Mouse (Mus musculus): ENCODE measurements at regions not wholly inside any gene's neighbourhood (a gene's known extent, or its start where the extent isn't known, plus 50 kb on each side); places are given as distances from the start of the nearest gene placed in this dataset.

GRCm38 (mm10) chr4:82167396-82167795 lies 538.2 kb downstream of the Nfib start:
- 80% methylated on average over 5 of the region's 5 CpGs for WGBS
- Histone ChIP-seq H3K27ac (no peak overlapping the region), H3K4me1 (ENCODE audit: control insufficient read depth, insufficient read depth, low read length) (peaks cover 3% of the 10 kb centered on the region), H3K79me2 (replicated peaks; ENCODE audit: control insufficient read depth, insufficient read depth, low read length) (no peaks in the 10 kb centered on the region), H3K4me3 (no peak overlapping the region), H3K36me3 (ENCODE audit: control insufficient read depth, insufficient read depth, low read length) (peaks cover 7% of the 10 kb centered on the region), H3K27me3 (ENCODE audit: control insufficient read depth, insufficient read depth, low read length) (no peaks in the 10 kb centered on the region), H3K9ac (ENCODE audit: low read depth, low read length) (no peak overlapping the region)
- no peak for TF ChIP-seq EP300 (IDR thresholded peaks at IDR 0.05; ENCODE audit: insufficient read depth, low read depth, low read length)
- TF ChIP-seq CTCF (IDR thresholded peaks at IDR 0.05), result no peak
- no peak for TF ChIP-seq POLR2A (IDR thresholded peaks at IDR 0.05; ENCODE audit: insufficient read depth, low read depth, low read length)
- DNase-seq, result no peak
- intact Hi-C loops (cut with DNase I), result no loop called here

DNA sequence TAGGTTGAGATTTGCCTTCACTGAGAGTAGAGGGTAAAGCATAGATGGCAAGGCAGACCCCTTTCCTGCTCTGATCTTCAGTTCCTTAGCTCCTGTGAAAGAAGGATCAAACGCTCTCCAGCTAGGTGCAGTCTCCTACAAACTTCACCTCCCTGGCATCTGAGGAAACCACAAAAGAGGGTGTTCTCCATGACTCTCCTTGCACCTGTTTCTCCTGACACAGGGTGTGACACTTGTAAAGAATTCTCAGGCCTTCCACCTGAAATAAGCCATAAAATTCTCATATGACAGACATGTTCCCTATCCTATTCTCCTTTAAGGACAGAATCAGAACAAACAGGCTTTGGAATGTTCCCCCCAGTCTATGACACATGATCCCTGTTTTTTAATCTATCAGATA lies 538.7 kb downstream of the Nfib start:
- TF ChIP-seq EP300 (IDR thresholded peaks at IDR 0.05; ENCODE audit: insufficient read depth, low read depth, low read length) (no peak), CTCF (IDR thresholded peaks at IDR 0.05) (no peak), POLR2A (IDR thresholded peaks at IDR 0.05; ENCODE audit: insufficient read depth, low read depth, low read length) (no peak)
- 94% methylated on average over 1 of the region's 1 CpGs for WGBS
- H3K4me3 ChIP-seq, result no peak overlapping the region
- peaks cover 3% of the 10 kb centered on the region for H3K4me1 ChIP-seq (ENCODE audit: control insufficient read depth, insufficient read depth, low read length)
- H3K27ac ChIP-seq, result no peak overlapping the region
- peaks cover 7% of the 10 kb centered on the region for H3K36me3 ChIP-seq (ENCODE audit: control insufficient read depth, insufficient read depth, low read length)
- no peak for DNase-seq
- no peaks in the 10 kb centered on the region for H3K79me2 ChIP-seq (replicated peaks; ENCODE audit: control insufficient read depth, insufficient read depth, low read length)
- no peak overlapping the region for H3K9ac ChIP-seq (ENCODE audit: low read depth, low read length)
- H3K27me3 ChIP-seq (ENCODE audit: control insufficient read depth, insufficient read depth, low read length), result no peaks in the 10 kb centered on the region
- intact Hi-C loops (cut with DNase I), result no loop called here

- Histone ChIP-seq H3K27ac (no peak overlapping the region), H3K9ac (ENCODE audit: low read depth, low read length) (no peak overlapping the region)
- intact Hi-C loops (cut with DNase I), result no loop called here
Observed at GRCm38 (mm10) chr4:82166087-82166486, 539.5 kb downstream of the Nfib start.

DNA sequence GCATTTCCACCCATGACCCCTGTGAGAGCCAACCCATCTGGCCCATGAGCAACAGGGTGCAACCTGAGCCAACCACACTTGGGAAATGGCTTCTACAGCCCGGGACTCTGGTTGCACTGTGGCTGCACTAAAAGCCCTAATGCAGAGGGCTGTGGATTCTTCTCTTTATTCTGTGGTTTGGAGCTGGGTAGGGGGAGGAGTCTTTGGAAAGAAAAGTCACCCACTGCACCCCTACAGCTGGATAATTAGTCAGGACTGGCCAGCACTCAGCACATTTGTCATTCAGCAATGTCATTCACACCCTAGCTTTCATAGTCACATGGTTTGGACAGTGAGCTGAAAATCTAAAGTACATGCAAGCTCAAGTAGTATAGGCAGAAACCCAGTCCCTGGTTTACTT lies 541.5 kb downstream of the Nfib start:
- Histone ChIP-seq H3K36me3 (ENCODE audit: control insufficient read depth, insufficient read depth, low read length) (peaks cover 7% of the 10 kb centered on the region), H3K4me3 (no peak overlapping the region), H3K79me2 (replicated peaks; ENCODE audit: control insufficient read depth, insufficient read depth, low read length) (no peaks in the 10 kb centered on the region), H3K9ac (ENCODE audit: low read depth, low read length) (no peak overlapping the region), H3K27me3 (ENCODE audit: control insufficient read depth, insufficient read depth, low read length) (no peaks in the 10 kb centered on the region), H3K4me1 (ENCODE audit: control insufficient read depth, insufficient read depth, low read length) (peaks cover 3% of the 10 kb centered on the region), H3K27ac (no peak overlapping the region)
- TF ChIP-seq CTCF (IDR thresholded peaks at IDR 0.05) (no peak), POLR2A (IDR thresholded peaks at IDR 0.05; ENCODE audit: insufficient read depth, low read depth, low read length) (no peak), EP300 (IDR thresholded peaks at IDR 0.05; ENCODE audit: insufficient read depth, low read depth, low read length) (no peak)
- 31% methylated on average over 1 of the region's 1 CpGs for WGBS
- intact Hi-C loops (cut with DNase I), result no loop called here
- DNase-seq, result peak in 1 of 2 experiments; percentile 29

More at GRCm38 (mm10) chr4:82166087-82166486, 539.5 kb downstream of the Nfib start:
- Histone ChIP-seq H3K4me3 (no peak overlapping the region), H3K4me1 (ENCODE audit: control insufficient read depth, insufficient read depth, low read length) (peaks cover 3% of the 10 kb centered on the region), H3K36me3 (ENCODE audit: control insufficient read depth, insufficient read depth, low read length) (peaks cover 7% of the 10 kb centered on the region), H3K27me3 (ENCODE audit: control insufficient read depth, insufficient read depth, low read length) (no peaks in the 10 kb centered on the region), H3K79me2 (replicated peaks; ENCODE audit: control insufficient read depth, insufficient read depth, low read length) (no peaks in the 10 kb centered on the region)
- WGBS, result 49% methylated on average over 6 of the region's 6 CpGs
- no peak for TF ChIP-seq CTCF (IDR thresholded peaks at IDR 0.05)
- no peak for TF ChIP-seq EP300 (IDR thresholded peaks at IDR 0.05; ENCODE audit: insufficient read depth, low read depth, low read length)
- TF ChIP-seq POLR2A (IDR thresholded peaks at IDR 0.05; ENCODE audit: insufficient read depth, low read depth, low read length), result no peak
- DNase-seq, result no peak

- TF ChIP-seq EP300 (IDR thresholded peaks at IDR 0.05; ENCODE audit: insufficient read depth, low read depth, low read length) (no peak), CTCF (IDR thresholded peaks at IDR 0.05) (no peak), POLR2A (IDR thresholded peaks at IDR 0.05; ENCODE audit: insufficient read depth, low read depth, low read length) (no peak)
- WGBS, result 72% methylated on average over 2 of the region's 2 CpGs
- Histone ChIP-seq H3K79me2 (replicated peaks; ENCODE audit: control insufficient read depth, insufficient read depth, low read length) (no peaks in the 10 kb centered on the region), H3K27me3 (ENCODE audit: control insufficient read depth, insufficient read depth, low read length) (no peaks in the 10 kb centered on the region), H3K9ac (ENCODE audit: low read depth, low read length) (no peak overlapping the region), H3K27ac (no peak overlapping the region), H3K4me1 (ENCODE audit: control insufficient read depth, insufficient read depth, low read length) (peaks cover 2% of the 10 kb centered on the region), H3K4me3 (no peak overlapping the region), H3K36me3 (ENCODE audit: control insufficient read depth, insufficient read depth, low read length) (peaks cover 7% of the 10 kb centered on the region)
- intact Hi-C loops (cut with DNase I), result no loop called here
- DNase-seq, result no peak
Observed at GRCm38 (mm10) chr4:82161818-82162217, 543.7 kb downstream of the Nfib start.

- H3K27ac ChIP-seq, result no peak overlapping the region
- TF ChIP-seq POLR2A (IDR thresholded peaks at IDR 0.05; ENCODE audit: insufficient read depth, low read depth, low read length), result no peak
- TF ChIP-seq EP300 (IDR thresholded peaks at IDR 0.05; ENCODE audit: insufficient read depth, low read depth, low read length), result no peak
- no peak for TF ChIP-seq CTCF (IDR thresholded peaks at IDR 0.05)
Observed at GRCm38 (mm10) chr4:82161232-82161631, 544.3 kb downstream of the Nfib start.

More at GRCm38 (mm10) chr4:82161232-82161631, 544.3 kb downstream of the Nfib start:
- WGBS, result 98% methylated on average over 2 of the region's 2 CpGs
- Histone ChIP-seq H3K9ac (ENCODE audit: low read depth, low read length) (no peak overlapping the region), H3K36me3 (ENCODE audit: control insufficient read depth, insufficient read depth, low read length) (peaks cover 2% of the 10 kb centered on the region; the same call in 1 of the 2 replicates), H3K4me3 (no peak overlapping the region), H3K79me2 (replicated peaks; ENCODE audit: control insufficient read depth, insufficient read depth, low read length) (no peaks in the 10 kb centered on the region), H3K4me1 (ENCODE audit: control insufficient read depth, insufficient read depth, low read length) (no peaks in the 10 kb centered on the region; the same call in 1 of the 2 replicates), H3K27me3 (ENCODE audit: control insufficient read depth, insufficient read depth, low read length) (no peaks in the 10 kb centered on the region)
- intact Hi-C loops (cut with DNase I), result no loop called here
- no peak for DNase-seq
